Mouse (Mus musculus) kidney, adult 2 months (tissue): ENCODE data around the gene Cpa1.

Experiments used
- CTCF ChIP-seq: fragments of 200-500 bp; conservative IDR thresholded peaks from 2 replicates; pipeline ENCODE4 v1.5.1; 2011; ENCODE audit warnings: low read depth, mild to moderate bottlenecking, control low read depth, low read length, moderate library complexity, mixed read lengths; ENCODE audit not compliant: insufficient read depth, insufficient read length
- POLR2A ChIP-seq: fragments of 200-500 bp; IDR thresholded peaks from one replicate; pipeline ENCODE4 v1.6.1; 2011; ENCODE audit warnings: low read depth, low read length, control low read depth

GRCm38 (mm10) chr6:30652425-30653188 lies 13.6 kb downstream of the Cpa1 start:
- no peak for TF ChIP-seq POLR2A
- no peak for TF ChIP-seq CTCF
